ENCODE assay signal across 8 mouse cellular contexts in genomic region chr6:133706712-133707111, GRCm38 (mm10).
A peak's percentile ranks its signal among the peaks of the same experiment; 100 is the strongest.
DNase-seq lines count a peak whose midpoint lies in the region; ATAC-seq and TF ChIP-seq lines count a peak whose summit lies in the region.
"Not testable (repeated sequence)": the region's sequence is repeated elsewhere in the genome, so short reads cannot be mapped to it uniquely, and the experiment has no call there.

No protein-coding gene starts in this region.

- H3K9me3 ChIP-seq in ES-E14 (ENCODE audit: control insufficient read depth, insufficient read depth, low read depth, low read length); hindbrain, embryonic 13.5 days; liver, embryonic 14.5 days (ENCODE audit: control insufficient read depth, low read length); stomach, postnatal 0 days (ENCODE audit: control insufficient read depth, low read length): not testable (repeated sequence)

- 2% methylated on average over 8 of the region's 8 CpGs for WGBS in hindbrain, embryonic 13.5 days
- WGBS in liver, embryonic 14.5 days (ENCODE audit: insufficient replicate concordance): under 1% methylated on average over 8 of the region's 8 CpGs
- under 1% methylated on average over 8 of the region's 8 CpGs for WGBS in stomach, postnatal 0 days

- H3K27me3 ChIP-seq in hindbrain, embryonic 13.5 days; liver, embryonic 14.5 days (ENCODE audit: control insufficient read depth, insufficient read depth, low read length); stomach, postnatal 0 days (ENCODE audit: control insufficient read depth, insufficient read depth, low read length): not testable (repeated sequence)

- not testable (repeated sequence) for H3K4me1 ChIP-seq in ES-E14 (ENCODE audit: control insufficient read depth in 2 of 2, insufficient read depth in 2 of 2, low read length in 2 of 2, poor library complexity in 1 of 2); hindbrain, embryonic 13.5 days (replicated peaks); liver, embryonic 14.5 days (replicated peaks; ENCODE audit: control insufficient read depth in 2 of 2, insufficient read depth in 2 of 2, low read length in 1 of 2); stomach, postnatal 0 days (replicated peaks; ENCODE audit: control insufficient read depth, insufficient read depth)

- not testable (repeated sequence) for TF ChIP-seq EP300 in liver, embryonic 14.5 days (IDR thresholded peaks at IDR 0.05; ENCODE audit: low read depth); stomach, postnatal 0 days (optimal IDR thresholded peaks at IDR 0.05)

- not testable (repeated sequence) for ATAC-seq in hindbrain, embryonic 13.5 days (ENCODE audit: low FRiP score); liver, embryonic 14.5 days (ENCODE audit: insufficient read depth); stomach, postnatal 0 days (ENCODE audit: low FRiP score, low TSS enrichment)

- DNase-seq in ES-E14 (ENCODE audit: low read depth, low spot score): peak; percentile 24
- DNase-seq in cerebellum, postnatal 10 days: peak; percentile 46 to 50
- DNase-seq in gastrocnemius, adult 18-20 months (ENCODE audit: low spot score): peak; percentile 2
- DNase-seq in kidney, postnatal 4 days: peak; percentile 57 to 63
- DNase-seq in liver, embryonic 14.5 days (ENCODE audit: low read depth in 3 of 3, low spot score in 3 of 3): not testable (repeated sequence)
- DNase-seq in naive thymus-derived CD4-positive, alpha-beta T cell, adult 2 months (ENCODE audit: low read depth): peak; percentile 14
- DNase-seq in stomach, postnatal 0 days (ENCODE audit: low spot score): peak; percentile 42

- TF ChIP-seq CTCF in liver, embryonic 14.5 days (IDR thresholded peaks at IDR 0.05; ENCODE audit: low read depth): peak; percentile 71
- peak; percentile 74 for TF ChIP-seq CTCF in stomach, postnatal 0 days (IDR thresholded peaks at IDR 0.05; ENCODE audit: low read depth)

- H3K36me3 ChIP-seq in ES-E14 (ENCODE audit: control insufficient read depth, insufficient read depth, low read length, poor library complexity, severe bottlenecking); hindbrain, embryonic 13.5 days; liver, embryonic 14.5 days (replicated peaks; ENCODE audit: control insufficient read depth, insufficient read depth, low read depth); stomach, postnatal 0 days (ENCODE audit: control insufficient read depth, insufficient read depth, low read length): not testable (repeated sequence)

- H3K4me2 ChIP-seq in hindbrain, embryonic 13.5 days: 0 out of 2 replicates have a peak overlapping the region, but pooled peaks have one; percentile 23
- peak overlapping the region; percentile 22; the same call in 1 of the 2 replicates for H3K4me2 ChIP-seq in liver, embryonic 14.5 days (ENCODE audit: low read depth)
- peak overlapping the region; percentile 39; the same call in 1 of the 2 replicates for H3K4me2 ChIP-seq in stomach, postnatal 0 days (replicated peaks; ENCODE audit: low read depth)

- not testable (repeated sequence) for H3K9ac ChIP-seq in ES-E14 (ENCODE audit: insufficient read depth, low read depth, low read length, poor library complexity, severe bottlenecking); hindbrain, embryonic 13.5 days; liver, embryonic 14.5 days (replicated peaks); stomach, postnatal 0 days (ENCODE audit: low read length)

- H3K4me3 ChIP-seq in ES-E14 (ENCODE audit: insufficient read depth in 1 of 2, low read depth in 1 of 2, low read length in 2 of 2, poor library complexity in 1 of 2, severe bottlenecking in 1 of 2); hindbrain, embryonic 13.5 days; liver, embryonic 14.5 days (ENCODE audit: insufficient read depth in 1 of 2, low read depth in 2 of 2, low read length in 2 of 2); stomach, postnatal 0 days (ENCODE audit: low read depth, low read length): not testable (repeated sequence)

- in situ Hi-C loops in ES-E14 (cut with MboI; ENCODE audit: low sequenced_read_pairs in 2 of 2, unreplicated experiment in 2 of 2): loop anchor here in 1 of 2 experiments (25.0 kb wide), 1 partner anchor 156 kb away; the partner anchor contains the start of gene Kap

- H3K27ac ChIP-seq in ES-E14 (ENCODE audit: insufficient read depth, low read depth, low read length, poor library complexity, severe bottlenecking); hindbrain, embryonic 13.5 days; liver, embryonic 14.5 days; stomach, postnatal 0 days (replicated peaks): not testable (repeated sequence)
